In the genomic region with DNA sequence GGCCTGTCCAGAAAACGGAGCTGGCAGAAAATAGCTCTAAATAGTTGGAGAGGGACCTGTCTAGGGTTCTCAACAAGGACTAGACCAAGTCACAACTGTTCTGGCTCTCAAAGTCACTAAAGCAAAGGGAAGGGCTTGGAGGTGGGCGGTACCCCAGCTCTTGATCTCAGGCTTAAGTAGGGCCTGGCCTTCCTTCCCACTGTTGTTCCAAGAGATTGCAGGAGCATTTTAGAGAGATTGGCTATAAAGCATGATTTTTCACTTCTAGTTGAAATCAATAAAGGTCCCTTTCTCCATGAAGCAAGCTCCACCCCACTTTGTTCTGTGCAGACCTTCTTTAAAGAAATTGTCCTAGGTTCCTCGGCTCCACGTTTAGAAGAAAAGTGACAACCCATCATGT, we compare ENCODE assay signal across 10 mouse cellular contexts. TPM values are rescaled to one million over a fixed set of nuclear protein-coding genes. Genes with fewer than 3 reads are reported as not detected.
DNase-seq lines count a peak whose midpoint lies in the region; ATAC-seq and TF ChIP-seq lines count a peak whose summit lies in the region.
"Had no signal": no experiment of that assay in that cellular context is flagged by ENCODE, and none has a peak within 500 bp of the region (broad histone marks: within the 10 kb centered on the region; RNA-seq: fewer than 3 reads in every experiment).

No protein-coding gene starts in this region.

- peaks cover 0 to 2% of the 10 kb centered on the region in 2 experiments for H3K36me3 ChIP-seq in CH12.LX (replicated peaks in 1 of 2; ENCODE audit: control insufficient read depth in 1 of 2, insufficient read depth in 1 of 2, low read length in 1 of 2)
- H3K36me3 ChIP-seq in forebrain, embryonic 13.5 days (ENCODE audit: poor library complexity, severe bottlenecking), result no peaks in the 10 kb centered on the region
- no peaks in the 10 kb centered on the region for H3K36me3 ChIP-seq in liver, embryonic 16.5 days (ENCODE audit: control insufficient read depth, insufficient read depth)

- no peak for TF ChIP-seq POLR2A in CH12.LX (IDR thresholded peaks at IDR 0.05; ENCODE audit: low read depth, low read length)

- dilution Hi-C loops in CH12.LX (cut with MboI; ENCODE audit: extremely low pct_ligation_motif_present, extremely low pct_unique_long_range_greater_than_20kb, low sequenced_read_pairs), result no loop called here

- peak overlapping the region; percentile 73 for H3K4me2 ChIP-seq in CH12.LX (ENCODE audit: insufficient read depth, low read depth, poor library complexity, severe bottlenecking)
- H3K4me2 ChIP-seq in forebrain, embryonic 13.5 days, result peak overlapping the region; percentile 90
- H3K4me2 ChIP-seq in liver, embryonic 16.5 days (ENCODE audit: low read depth, low read length), result peak overlapping the region; percentile 85

- peaks cover 4 to 28% of the 10 kb centered on the region in 2 experiments for H3K4me1 ChIP-seq in CH12.LX (ENCODE audit: control insufficient read depth in 1 of 2, insufficient read depth in 2 of 2)
- peaks cover 15% of the 10 kb centered on the region for H3K4me1 ChIP-seq in forebrain, embryonic 13.5 days
- H3K4me1 ChIP-seq in liver, embryonic 16.5 days (ENCODE audit: control insufficient read depth, low read depth, low read length), result peaks cover 22% of the 10 kb centered on the region

- TF ChIP-seq EP300 in CH12.LX (IDR thresholded peaks at IDR 0.05; ENCODE audit: low read length), result no peak

- no peak for TF ChIP-seq RAD21 in CH12.LX (IDR thresholded peaks at IDR 0.05; ENCODE audit: low read depth, low read length)

- no peaks in the 10 kb centered on the region for H3K9me3 ChIP-seq in CH12.LX (replicated peaks; ENCODE audit: low read length)
- H3K9me3 ChIP-seq in forebrain, embryonic 13.5 days (replicated peaks), result no peaks in the 10 kb centered on the region
- H3K9me3 ChIP-seq in liver, embryonic 16.5 days (replicated peaks; ENCODE audit: control insufficient read depth, low read length), result no peaks in the 10 kb centered on the region

- H3K27me3 ChIP-seq in CH12.LX (replicated peaks), result peaks cover 19% of the 10 kb centered on the region
- H3K27me3 ChIP-seq in forebrain, embryonic 13.5 days, result peaks cover 2% of the 10 kb centered on the region; the same call in 1 of the 2 replicates
- H3K27me3 ChIP-seq in liver, embryonic 16.5 days (ENCODE audit: control insufficient read depth, insufficient read depth, low read depth, low read length), result no peaks in the 10 kb centered on the region

- H3K27ac ChIP-seq in gastrocnemius, adult 2 months, result peak overlapping the region; percentile 88
- peak overlapping the region; percentile 33; the same call in 1 of the 2 replicates for H3K27ac ChIP-seq in CH12.LX (ENCODE audit: insufficient read depth, low read depth)
- H3K27ac ChIP-seq in forebrain, embryonic 13.5 days, result no peak overlapping the region
- peak overlapping the region; percentile 69 for H3K27ac ChIP-seq in liver, embryonic 16.5 days (ENCODE audit: low read length)

- H3K4me3 ChIP-seq in gastrocnemius, adult 2 months, result peak overlapping the region; percentile 93
- peak overlapping the region; percentile 50 to 84 (median 61) for H3K4me3 ChIP-seq in CH12.LX (replicated peaks in 1 of 3; ENCODE audit: low read depth in 2 of 3, low read length in 2 of 3, poor library complexity in 1 of 3)
- peak overlapping the region; percentile 89 for H3K4me3 ChIP-seq in forebrain, embryonic 13.5 days
- H3K4me3 ChIP-seq in liver, embryonic 16.5 days (ENCODE audit: low read depth, low read length), result peak overlapping the region; percentile 88

- TF ChIP-seq CTCF in gastrocnemius, adult 2 months (IDR thresholded peaks at IDR 0.05), result no peak
- TF ChIP-seq CTCF in CH12.LX (conservative IDR thresholded peaks at IDR 0.05 in 1 of 2, IDR thresholded peaks at IDR 0.05 in 1 of 2; ENCODE audit: low read depth in 2 of 2, low read length in 2 of 2), result no peak

- H3K9ac ChIP-seq in CH12.LX (ENCODE audit: insufficient read depth, low read depth), result peak overlapping the region; percentile 75
- H3K9ac ChIP-seq in forebrain, embryonic 13.5 days, result peak overlapping the region; percentile 81
- H3K9ac ChIP-seq in liver, embryonic 16.5 days (ENCODE audit: low read depth, low read length), result peak overlapping the region; percentile 74

- ATAC-seq in forebrain, embryonic 13.5 days, result no peak
- ATAC-seq in liver, embryonic 16.5 days (ENCODE audit: low read depth), result no peak
- ATAC-seq in frontal cortex, adult (ENCODE audit: low TSS enrichment), result no peak

- DNase-seq in gastrocnemius, adult 2 months, result no peak
- DNase-seq in gastrocnemius, postnatal 10 days, result no peak
- DNase-seq in CH12.LX (ENCODE audit: extremely low read depth), result no peak
- no peak for DNase-seq in thymus, postnatal 36 days
- DNase-seq in urinary bladder, adult 2 months (ENCODE audit: low spot score), result no peak

- 71% methylated on average over 4 of the region's 4 CpGs for WGBS in forebrain, embryonic 13.5 days
- WGBS in liver, embryonic 16.5 days (ENCODE audit: insufficient replicate concordance), result 41% methylated on average over 4 of the region's 4 CpGs

- in situ Hi-C loops in CH12.LX (cut with MboI; ENCODE audit: low pct_ligation_motif_present, low pct_unique_long_range_greater_than_20kb, low sequenced_read_pairs), result loop anchor here (10.0 kb wide), 1 partner anchor 51 kb away; a partner anchor contains a TSS

- H3K79me2 ChIP-seq in CH12.LX (replicated peaks; ENCODE audit: control insufficient read depth, extremely low read depth, insufficient read depth, poor library complexity, severe bottlenecking), result no peaks in the 10 kb centered on the region; the same call in 1 of the 2 replicates

- intact Hi-C loops in gastrocnemius, adult 2 months (cut with DNase I), result loop anchor here (10.0 kb wide), 1 partner anchor 531 kb away; a partner anchor contains a TSS

TF ChIP-seq in CH12.LX, 34 proteins besides CTCF, POLR2A, EP300 and RAD21:
- TF ChIP-seq E2F4 (IDR thresholded peaks at IDR 0.05; ENCODE audit: insufficient replicate concordance, low read depth, low read length) (no peak), IRF4 (IDR thresholded peaks at IDR 0.05; ENCODE audit: low read depth, low read length) (no peak), NELFE (IDR thresholded peaks at IDR 0.05; ENCODE audit: low read depth, low read length) (no peak), MAZ (IDR thresholded peaks at IDR 0.05; ENCODE audit: low read depth, low read length) (no peak), CHD1 (IDR thresholded peaks at IDR 0.05; ENCODE audit: low read depth, low read length) (no peak), MYC (IDR thresholded peaks at IDR 0.05; ENCODE audit: low read depth, low read length) (0 out of 2 replicates have a peak, but pooled peaks have one; percentile 3), NRF1 (IDR thresholded peaks at IDR 0.05; ENCODE audit: low read depth, low read length) (no peak), SIN3A (IDR thresholded peaks at IDR 0.05; ENCODE audit: low read length) (0 out of 2 replicates have a peak, but pooled peaks have one; percentile 7)
TF ChIP-seq in CH12.LX: peak in this region for 2.

RNA-seq across cellular contexts. Expression of a gene that starts 0.7 kb away (rescaled TPM):
- total RNA-seq in gastrocnemius, adult 2 months (2021), result under 1 TPM; 0.53 to 0.64 TPM
- 1 to 10 TPM; 4.7 to 5.6 TPM for total RNA-seq in gastrocnemius, postnatal 10 days (2021)
- total RNA-seq in CH12.LX (2012; rRNA removed), result 21.4 and 25.4 TPM in 2 replicates
- total RNA-seq in CH12.LX (2014; rRNA removed), result 11.4 and 12.6 TPM in 2 replicates
- 30.7 and 37.0 TPM in 2 replicates for polyA plus RNA-seq in CH12.LX (2012; ENCODE audit: insufficient read length, low read depth)
- 36.7 and 41.0 TPM in 2 replicates for polyA plus RNA-seq in forebrain, embryonic 13.5 days (2015; fragmentation: Nextera tagmentation; extraction: Ambion mirVana)
- polyA plus RNA-seq in liver, embryonic 16.5 days (2015; fragmentation: Nextera tagmentation; extraction: Ambion mirVana), result 24.9 and 26.0 TPM in 2 replicates
- polyA plus RNA-seq in urinary bladder, adult 2 months (2012; rRNA removed), result 10.4 and 15.3 TPM in 2 replicates

RNA-seq across cellular contexts. Expression of a gene that starts 2.9 kb away (rescaled TPM):
- total RNA-seq in gastrocnemius, adult 2 months (2021), result not detected
- under 1 TPM; 0.12 to 0.23 TPM for total RNA-seq in gastrocnemius, postnatal 10 days (2021)
- 0.08 TPM in 1 of 2 replicates, not detected in the other for total RNA-seq in CH12.LX (2012; rRNA removed)
- total RNA-seq in CH12.LX (2014; rRNA removed), result not detected in 2 replicates
- polyA plus RNA-seq in CH12.LX (2012; ENCODE audit: insufficient read length, low read depth), result not detected in 2 replicates
- polyA plus RNA-seq in forebrain, embryonic 13.5 days (2015; fragmentation: Nextera tagmentation; extraction: Ambion mirVana), result not detected in 2 replicates
- polyA plus RNA-seq in liver, embryonic 16.5 days (2015; fragmentation: Nextera tagmentation; extraction: Ambion mirVana), result 0.04 and 0.14 TPM in 2 replicates
- 0.10 and 0.23 TPM in 2 replicates for polyA plus RNA-seq in urinary bladder, adult 2 months (2012; rRNA removed)
- total RNA-seq: hematopoietic stem cell, adult 5-6 weeks had no signal
- polyA plus RNA-seq: small intestine, adult 2 months had no signal

RNA-seq across cellular contexts. Expression of a gene that starts 15.2 kb away (rescaled TPM):
- 1 to 10 TPM; 2.7 to 4.0 TPM for total RNA-seq in gastrocnemius, adult 2 months (2021)
- total RNA-seq in gastrocnemius, postnatal 10 days (2021), result 1 to 10 TPM; 7.6 to 9.4 TPM
- total RNA-seq in CH12.LX (2012; rRNA removed), result 2.0 and 2.8 TPM in 2 replicates
- total RNA-seq in CH12.LX (2014; rRNA removed), result 0.47 and 1.0 TPM in 2 replicates
- 0.80 and 1.1 TPM in 2 replicates for polyA plus RNA-seq in CH12.LX (2012; ENCODE audit: insufficient read length, low read depth)
- polyA plus RNA-seq in forebrain, embryonic 13.5 days (2015; fragmentation: Nextera tagmentation; extraction: Ambion mirVana), result 29.8 and 32.7 TPM in 2 replicates
- polyA plus RNA-seq in liver, embryonic 16.5 days (2015; fragmentation: Nextera tagmentation; extraction: Ambion mirVana), result 7.5 and 7.6 TPM in 2 replicates
- 12.8 and 13.0 TPM in 2 replicates for polyA plus RNA-seq in urinary bladder, adult 2 months (2012; rRNA removed)

RNA-seq across cellular contexts. Expression of a gene that starts 20.2 kb away (rescaled TPM):
- total RNA-seq in gastrocnemius, adult 2 months (2021), result not detected
- not detected for total RNA-seq in gastrocnemius, postnatal 10 days (2021)
- total RNA-seq in CH12.LX (2012; rRNA removed) (0.34 and 0.55 TPM in 2 replicates), CH12.LX (2014; rRNA removed) (0.14 and 0.23 TPM in 2 replicates)
- 0.21 and 0.23 TPM in 2 replicates for polyA plus RNA-seq in CH12.LX (2012; ENCODE audit: insufficient read length, low read depth)
- polyA plus RNA-seq in forebrain, embryonic 13.5 days (2015; fragmentation: Nextera tagmentation; extraction: Ambion mirVana), result 0.24 and 0.37 TPM in 2 replicates
- polyA plus RNA-seq in liver, embryonic 16.5 days (2015; fragmentation: Nextera tagmentation; extraction: Ambion mirVana), result not detected in 2 replicates
- 0.04 and 0.11 TPM in 2 replicates for polyA plus RNA-seq in urinary bladder, adult 2 months (2012; rRNA removed)
- total RNA-seq: hematopoietic stem cell, adult 5-6 weeks had no signal

RNA-seq across cellular contexts. Expression of a gene that starts 41.7 kb away (rescaled TPM):
- under 1 TPM; 0.15 to 0.17 TPM for total RNA-seq in gastrocnemius, adult 2 months (2021)
- under 1 TPM; 0.54 to 0.70 TPM for total RNA-seq in gastrocnemius, postnatal 10 days (2021)
- total RNA-seq in CH12.LX (2012; rRNA removed), result 0.08 TPM in 1 of 2 replicates, not detected in the other
- not detected in 2 replicates for total RNA-seq in CH12.LX (2014; rRNA removed)
- not detected in 2 replicates for polyA plus RNA-seq in CH12.LX (2012; ENCODE audit: insufficient read length, low read depth)
- 2.0 and 3.3 TPM in 2 replicates for polyA plus RNA-seq in forebrain, embryonic 13.5 days (2015; fragmentation: Nextera tagmentation; extraction: Ambion mirVana)
- 0.18 TPM in 1 of 2 replicates, not detected in the other for polyA plus RNA-seq in liver, embryonic 16.5 days (2015; fragmentation: Nextera tagmentation; extraction: Ambion mirVana)
- polyA plus RNA-seq in urinary bladder, adult 2 months (2012; rRNA removed), result not detected in 2 replicates
- total RNA-seq: hematopoietic stem cell, adult 5-6 weeks had no signal
